ENCODE assay signal across 8 mouse cellular contexts in the genomic region with DNA sequence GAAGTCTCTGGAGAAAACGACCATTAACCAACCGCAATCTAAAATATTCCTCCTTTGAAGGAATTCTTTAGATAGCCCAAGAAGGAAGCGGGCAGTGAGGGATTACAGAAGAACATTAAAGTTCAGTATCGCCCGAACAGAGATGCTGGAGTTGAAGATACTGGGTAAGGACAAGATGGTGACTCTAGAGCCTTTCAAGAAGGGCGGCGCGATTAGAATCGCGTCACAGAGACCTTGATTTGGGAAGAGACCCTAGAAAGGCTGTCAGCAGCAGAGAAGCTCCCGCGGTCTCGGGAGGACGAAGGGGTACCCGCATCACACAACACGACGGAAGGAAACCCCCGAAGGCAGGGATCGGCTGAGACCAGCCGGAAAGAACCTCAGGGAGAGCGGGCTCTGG. TPM values are rescaled to one million over a fixed set of nuclear protein-coding genes. Genes with fewer than 3 reads are reported as not detected.
A peak's percentile ranks its signal among the peaks of the same experiment; 100 is the strongest.
DNase-seq lines count a peak whose midpoint lies in the region; ATAC-seq and TF ChIP-seq lines count a peak whose summit lies in the region.

No protein-coding gene starts in this region.

- peak overlapping the region; percentile 79 for H3K4me2 ChIP-seq in hindbrain, postnatal 0 days (ENCODE audit: low read depth, low read length)
- H3K4me2 ChIP-seq in myocyte (ENCODE audit: low read depth) = peak overlapping the region; percentile 78

- no peak for TF ChIP-seq POLR2A in myocyte (IDR thresholded peaks at IDR 0.05; ENCODE audit: insufficient read length, low read depth)

- H3K79me2 ChIP-seq in myocyte (ENCODE audit: control insufficient read depth, insufficient read depth) = peaks cover 26% of the 10 kb centered on the region

- no peak for DNase-seq in left cerebral cortex, adult 2 months (ENCODE audit: extremely low spot score in 1 of 2, low spot score in 2 of 2)
- DNase-seq in left cerebral cortex, adult 18-20 months (ENCODE audit: low spot score in 2 of 2) = no peak
- DNase-seq in hindbrain, postnatal 0 days (ENCODE audit: low spot score) = no peak
- DNase-seq in ovary, postnatal 14 days (ENCODE audit: low spot score) = no peak
- no peak for DNase-seq in frontal cortex, adult 2 months (ENCODE audit: extremely low spot score in 1 of 2, low spot score in 1 of 2)
- no peak for DNase-seq in T-cell, adult 2 months (ENCODE audit: low spot score)

- WGBS in hindbrain, postnatal 0 days = 2% methylated on average over 21 of the region's 21 CpGs

- H3ac ChIP-seq in myocyte (ENCODE audit: control insufficient read depth, insufficient read length) = peak overlapping the region; percentile 65

- peak overlapping the region; percentile 94 for H3K4me3 ChIP-seq in left cerebral cortex, adult 2 months
- H3K4me3 ChIP-seq in hindbrain, postnatal 0 days (ENCODE audit: low read length) = peak overlapping the region; percentile 67
- peak overlapping the region; percentile 65 for H3K4me3 ChIP-seq in myocyte

- intact Hi-C loops in left cerebral cortex, adult 2 months (cut with DNase I) = loop anchor here (1.0 kb wide), 1 partner anchor 48 kb away; a partner anchor contains a TSS

- peaks cover 23% of the 10 kb centered on the region for H3K4me1 ChIP-seq in hindbrain, postnatal 0 days (ENCODE audit: insufficient read depth, low read length)

- no peak for TF ChIP-seq CTCF in left cerebral cortex, adult 2 months (IDR thresholded peaks at IDR 0.05)
- no peak for TF ChIP-seq CTCF in hindbrain, postnatal 0 days (IDR thresholded peaks at IDR 0.05; ENCODE audit: low read depth)

- H3K27ac ChIP-seq in left cerebral cortex, adult 2 months = peak overlapping the region; percentile 94
- peak overlapping the region; percentile 87 for H3K27ac ChIP-seq in hindbrain, postnatal 0 days

- ATAC-seq in common myeloid progenitor, adult 5-6 weeks (replicated peaks; ENCODE audit: low read depth, poor library complexity, severe bottlenecking) = 0 out of 2 replicates have a peak, but pooled peaks have one; percentile 0
- ATAC-seq in hindbrain, postnatal 0 days = no peak; the same call in 1 of the 2 replicates

- H3K9ac ChIP-seq in hindbrain, postnatal 0 days (replicated peaks; ENCODE audit: low read length) = peak overlapping the region; percentile 70

- no peaks in the 10 kb centered on the region for H3K27me3 ChIP-seq in hindbrain, postnatal 0 days (ENCODE audit: insufficient read depth, low read length)
- H3K27me3 ChIP-seq in myocyte (ENCODE audit: control insufficient read depth, insufficient read depth, insufficient read length) = peaks cover 8% of the 10 kb centered on the region

- H3K36me3 ChIP-seq in hindbrain, postnatal 0 days (ENCODE audit: insufficient read depth, low read length) = 0 out of 2 replicates have a peak, but pooled peaks cover 15% of the 10 kb centered on the region
- peaks cover 25% of the 10 kb centered on the region for H3K36me3 ChIP-seq in myocyte (ENCODE audit: control insufficient read depth, insufficient read depth)

- H3K9me3 ChIP-seq in hindbrain, postnatal 0 days (ENCODE audit: low read length) = no peaks in the 10 kb centered on the region

TF ChIP-seq in myocyte, 11 proteins besides CTCF, POLR2A, EP300 and RAD21:
- no peak for TF ChIP-seq MYOD1 (IDR thresholded peaks at IDR 0.05; ENCODE audit: control insufficient read depth in 1 of 3, insufficient read length in 2 of 3, low read depth in 2 of 3)
- no peak for TF ChIP-seq TCF12 (IDR thresholded peaks at IDR 0.05; ENCODE audit: insufficient read depth, poor library complexity, severe bottlenecking)
- no peak for TF ChIP-seq POLR2AphosphoS2 (IDR thresholded peaks at IDR 0.05; ENCODE audit: insufficient read length, low read depth)
- no peak for TF ChIP-seq CEBPB (IDR thresholded peaks at IDR 0.05; ENCODE audit: insufficient read depth, poor library complexity, severe bottlenecking)
- TF ChIP-seq SRF (IDR thresholded peaks at IDR 0.05; ENCODE audit: control insufficient read depth, insufficient read length, low read depth) = no peak
- no peak for TF ChIP-seq MAX (IDR thresholded peaks at IDR 0.05; ENCODE audit: low read depth)
- no peak for TF ChIP-seq USF1 (IDR thresholded peaks at IDR 0.05; ENCODE audit: low read depth)
- TF ChIP-seq REST (IDR thresholded peaks at IDR 0.05; ENCODE audit: insufficient read depth, insufficient read length) = no peak

RNA-seq across cellular contexts. Expression of a gene that starts 0.4 kb away (rescaled TPM):
- total RNA-seq in left cerebral cortex, adult 2 months (2021) = 1 to 10 TPM; 8.3 to 9.0 TPM
- 10 to 100 TPM in 1 of 2 experiments, 1 to 10 TPM in 1; 7.7 to 10.4 TPM for total RNA-seq in left cerebral cortex, adult 18-20 months (2021)
- total RNA-seq in common myeloid progenitor, adult 5-6 weeks (2017) = 8.6 and 15.4 TPM in 2 replicates
- 7.0 and 8.7 TPM in 2 replicates for total RNA-seq in hindbrain, postnatal 0 days (2014; rRNA removed)
- 7.1 and 8.6 TPM in 2 replicates for polyA plus RNA-seq in hindbrain, postnatal 0 days (2015; fragmentation: Nextera tagmentation; extraction: Ambion mirVana)
- polyA plus RNA-seq in myocyte (2012; fragmentation: generic; extraction: Trizol) = 11.3 TPM
- 11.4 and 13.5 TPM in 2 replicates for polyA plus RNA-seq in frontal cortex, adult 2 months (2012; rRNA removed)

RNA-seq across cellular contexts. Expression of a gene that starts 3.9 kb away (rescaled TPM):
- 1 to 10 TPM in 1 of 2 experiments, not detected in 1; 1.2 TPM for total RNA-seq in left cerebral cortex, adult 2 months (2021)
- 1 to 10 TPM in 1 of 2 experiments, under 1 TPM in 1; 0.96 to 1.3 TPM for total RNA-seq in left cerebral cortex, adult 18-20 months (2021)
- 1.7 TPM in 1 of 2 replicates, not detected in the other for total RNA-seq in common myeloid progenitor, adult 5-6 weeks (2017)
- 3.0 TPM in 1 of 2 replicates, not detected in the other for total RNA-seq in hindbrain, postnatal 0 days (2014; rRNA removed)
- polyA plus RNA-seq in hindbrain, postnatal 0 days (2015; fragmentation: Nextera tagmentation; extraction: Ambion mirVana) = 9.0 and 9.2 TPM in 2 replicates
- 0.10 TPM for polyA plus RNA-seq in myocyte (2012; fragmentation: generic; extraction: Trizol)
- polyA plus RNA-seq in frontal cortex, adult 2 months (2012; rRNA removed) = 5.3 and 6.1 TPM in 2 replicates

RNA-seq across cellular contexts. Expression of a gene that starts 48.0 kb away (rescaled TPM):
- total RNA-seq in left cerebral cortex, adult 2 months (2021) = 10 to 100 TPM; 94.3 to 99.9 TPM
- 100 to 1,000 TPM in 1 of 2 experiments, 10 to 100 TPM in 1; 99.5 to 103 TPM for total RNA-seq in left cerebral cortex, adult 18-20 months (2021)
- total RNA-seq in common myeloid progenitor, adult 5-6 weeks (2017) = 38.6 and 41.7 TPM in 2 replicates
- total RNA-seq in hindbrain, postnatal 0 days (2014; rRNA removed) = 55.2 and 69.3 TPM in 2 replicates
- 104 and 106 TPM in 2 replicates for polyA plus RNA-seq in hindbrain, postnatal 0 days (2015; fragmentation: Nextera tagmentation; extraction: Ambion mirVana)
- 14.5 TPM for polyA plus RNA-seq in myocyte (2012; fragmentation: generic; extraction: Trizol)
- 55.5 and 65.1 TPM in 2 replicates for polyA plus RNA-seq in frontal cortex, adult 2 months (2012; rRNA removed)
